Mouse (Mus musculus): Measurements from ENCODE around the gene Vamp2.

Vamp2 gene

GRCm38 (mm10) chr11:69064259-69065133 is 23.8 kb upstream of the Vamp2 start:
- DNase-seq, result no peak

GRCm38 (mm10) chr11:69065394-69065925 is 22.8 kb upstream of the Vamp2 start:
- DNase-seq, result no peak

GRCm38 (mm10) chr11:69066163-69066861 is 22.0 kb upstream of the Vamp2 start:
- peak; percentile 38 for DNase-seq

- peak; percentile 93 for DNase-seq
Observed at GRCm38 (mm10) chr11:69066956-69067355, 21.3 kb upstream of the Vamp2 start.

- no peak for DNase-seq
Observed at GRCm38 (mm10) chr11:69067601-69068000, 20.7 kb upstream of the Vamp2 start.

- DNase-seq, result peak; percentile 59
Observed at GRCm38 (mm10) chr11:69070093-69070492, 18.2 kb upstream of the Vamp2 start.

GRCm38 (mm10) chr11:69070590-69071222 is 17.6 kb upstream of the Vamp2 start, which contains the start of gene Tmem107:
Gene Tmem107 (plus strand): TSS chr11:69070806.
- DNase-seq, result peak; percentile 97

GRCm38 (mm10) chr11:69071262-69071661 is 17.0 kb upstream of the Vamp2 start:
- DNase-seq, result no peak

GRCm38 (mm10) chr11:69072234-69072633 is 16.1 kb upstream of the Vamp2 start:
- DNase-seq, result no peak

GRCm38 (mm10) chr11:69072666-69073064 is 15.6 kb upstream of the Vamp2 start:
- no peak for DNase-seq

GRCm38 (mm10) chr11:69073065-69073888 is 15.0 kb upstream of the Vamp2 start:
- DNase-seq, result peak; percentile 89

GRCm38 (mm10) chr11:69073951-69074775 is 14.1 kb upstream of the Vamp2 start:
- no peak for DNase-seq

GRCm38 (mm10) chr11:69074776-69075069 is 13.6 kb upstream of the Vamp2 start:
- DNase-seq, result no peak

GRCm38 (mm10) chr11:69075764-69076479 is 12.4 kb upstream of the Vamp2 start:
- no peak for DNase-seq

GRCm38 (mm10) chr11:69076572-69076971 is 11.7 kb upstream of the Vamp2 start:
- no peak for DNase-seq

GRCm38 (mm10) chr11:69077316-69077715 is 11.0 kb upstream of the Vamp2 start:
- no peak for DNase-seq

- DNase-seq, result no peak
Observed at GRCm38 (mm10) chr11:69078041-69078440, 10.2 kb upstream of the Vamp2 start.

- DNase-seq, result no peak
Observed at GRCm38 (mm10) chr11:69078805-69079438, 9.4 kb upstream of the Vamp2 start.

- DNase-seq, result no peak
Observed at GRCm38 (mm10) chr11:69080102-69080854, 8.0 kb upstream of the Vamp2 start.

GRCm38 (mm10) chr11:69080855-69081222 is 7.5 kb upstream of the Vamp2 start:
- DNase-seq, result no peak
